Mouse (Mus musculus) right cerebral cortex, adult 2 months (tissue): ENCODE measurements at regions not wholly inside any gene's neighbourhood (a gene's known extent, or its start where the extent isn't known, plus 50 kb on each side); places are given as distances from the start of the nearest gene placed in this dataset.

Experiments
- DNase-seq, 2 experiments: peaks; one replicate each; pipeline ENCODE4 v3.0.0; 2021 to 2022; ENCODE audit warnings: low spot score in 2 of 2

DNA sequence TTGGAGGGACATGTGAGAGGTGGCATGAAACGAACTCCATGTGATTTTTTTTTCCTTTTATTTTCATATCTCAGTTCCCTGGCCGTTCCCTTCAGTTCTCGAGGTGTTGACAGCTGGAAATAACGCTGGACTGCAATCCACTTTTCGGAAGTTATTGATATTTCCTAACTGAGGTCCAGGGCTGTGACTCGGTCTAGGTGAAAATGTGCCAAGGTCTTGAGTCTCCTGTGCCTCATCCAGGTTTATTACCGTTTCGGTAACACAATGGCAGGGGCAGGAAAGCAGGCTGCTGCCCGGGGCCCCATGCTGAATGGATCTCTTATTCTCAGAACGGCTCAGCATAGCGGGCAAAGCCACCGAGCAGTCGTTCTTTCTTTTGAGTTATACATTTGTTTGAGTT is 844.7 kb upstream of the Car8 start:
- no peak for DNase-seq

DNA sequence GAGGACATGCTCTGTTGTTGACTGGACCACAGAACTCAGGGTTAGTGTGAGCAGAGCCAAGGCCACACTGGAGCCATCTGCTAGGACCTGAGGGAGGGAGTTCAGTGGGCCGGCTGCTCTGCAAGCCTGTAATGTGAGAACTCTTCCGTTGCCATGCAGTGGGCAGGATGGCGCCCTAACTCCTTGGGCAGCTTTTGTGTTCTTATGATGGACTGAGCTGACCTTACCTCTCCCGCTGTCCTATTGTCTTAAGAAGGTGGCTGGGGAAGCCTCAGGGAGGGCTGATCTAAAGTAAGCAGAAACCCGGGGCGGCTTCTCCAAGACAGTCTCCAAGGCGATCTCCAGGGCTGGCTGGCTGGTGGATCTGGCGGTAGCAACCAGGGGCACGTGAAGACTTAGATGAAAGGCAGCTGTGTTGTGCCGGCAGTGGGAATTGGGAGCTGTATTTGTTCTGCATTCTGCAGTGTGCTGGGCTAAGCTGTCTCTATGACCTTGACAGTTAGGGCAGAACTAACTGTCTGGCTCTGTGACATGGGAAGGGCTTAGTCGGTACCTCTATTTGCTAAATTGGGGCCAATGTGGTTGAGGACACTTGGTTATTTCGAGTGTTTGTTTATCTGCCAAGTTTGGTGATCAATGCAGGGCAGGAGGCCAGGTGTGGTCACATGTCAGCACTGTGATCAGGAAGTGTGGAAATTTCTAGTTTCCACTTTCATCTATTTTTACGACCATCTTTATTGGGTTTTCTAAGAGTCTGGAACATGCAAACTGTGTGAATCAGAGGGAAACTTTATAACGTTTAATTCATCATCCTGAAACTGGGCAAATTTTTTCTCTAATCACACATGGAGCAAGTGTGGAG is 843.1 kb upstream of the Car8 start:
- peak in 1 of 2 experiments; percentile 26 for DNase-seq

DNA sequence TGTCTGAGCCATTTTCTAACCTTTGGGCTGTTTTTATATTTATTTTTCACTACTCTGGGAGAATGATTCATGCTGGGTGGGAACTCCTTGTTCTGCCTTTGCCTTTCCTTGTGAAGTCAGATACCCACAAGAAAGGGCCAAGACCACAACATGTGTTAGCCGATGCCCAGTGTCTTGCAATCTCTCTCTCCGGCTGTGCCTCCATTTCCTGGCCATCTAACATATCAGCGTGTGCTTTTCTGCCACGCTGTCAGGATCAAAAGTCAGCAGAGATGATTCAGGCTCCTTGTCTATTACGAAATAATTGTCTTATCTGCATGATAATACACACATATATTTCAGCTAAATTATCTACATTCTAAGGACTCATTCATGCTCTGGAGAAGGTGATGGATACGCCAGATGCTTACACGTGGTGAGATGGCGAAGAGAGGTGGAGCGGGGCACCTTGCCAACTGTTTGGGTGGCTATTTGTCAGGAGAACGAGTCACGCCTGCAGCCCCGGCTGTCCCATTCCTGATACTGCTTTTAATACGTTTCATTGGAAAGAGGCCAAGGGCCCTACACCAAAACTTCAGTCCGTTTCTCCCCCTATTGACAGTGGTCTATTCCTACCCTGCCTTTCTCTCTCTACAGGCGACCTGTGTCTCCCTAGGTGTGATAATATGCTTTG is 842.1 kb upstream of the Car8 start:
- DNase-seq: no peak

DNA sequence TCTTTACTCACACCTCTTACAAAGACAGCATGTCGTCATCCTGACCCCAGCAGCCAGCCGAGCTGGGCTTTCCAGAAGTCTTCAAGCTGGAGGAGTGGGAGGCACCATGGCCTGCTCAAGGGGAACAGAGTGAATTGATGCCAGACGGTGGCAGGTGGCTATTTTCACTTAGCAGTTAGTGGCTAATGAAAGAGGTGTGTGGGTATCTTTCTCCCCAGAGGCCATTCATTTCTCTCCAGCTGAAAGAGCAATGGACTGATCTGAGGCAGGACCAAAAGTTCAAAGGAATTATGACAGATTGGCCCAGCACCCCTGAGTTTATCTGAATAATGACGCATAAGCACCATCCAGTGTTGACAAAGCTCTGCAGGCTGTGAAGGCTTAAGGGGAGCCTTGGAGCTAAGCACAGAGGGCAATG is 841.0 kb upstream of the Car8 start:
- DNase-seq: no peak

DNA sequence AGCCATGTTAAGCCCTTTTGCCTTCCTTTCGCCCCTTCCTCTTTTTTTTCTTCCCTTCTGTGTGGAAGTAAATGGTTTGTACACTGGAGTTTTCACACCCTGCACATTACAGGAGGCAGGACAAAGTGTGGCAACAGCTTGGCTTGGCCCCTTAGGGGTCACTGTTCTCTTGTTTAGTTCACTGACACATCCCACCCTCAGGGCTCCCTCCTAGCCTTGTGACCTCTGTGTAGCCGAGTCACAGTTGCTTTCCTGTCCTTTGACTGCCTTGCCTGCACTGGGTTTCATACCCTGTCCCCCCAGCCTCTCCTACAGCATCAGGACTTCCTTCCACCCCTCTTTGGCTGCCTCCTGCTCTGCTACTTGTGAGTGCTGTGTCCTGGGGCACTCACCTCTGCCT is 835.6 kb upstream of the Car8 start:
- no peak for DNase-seq

DNA sequence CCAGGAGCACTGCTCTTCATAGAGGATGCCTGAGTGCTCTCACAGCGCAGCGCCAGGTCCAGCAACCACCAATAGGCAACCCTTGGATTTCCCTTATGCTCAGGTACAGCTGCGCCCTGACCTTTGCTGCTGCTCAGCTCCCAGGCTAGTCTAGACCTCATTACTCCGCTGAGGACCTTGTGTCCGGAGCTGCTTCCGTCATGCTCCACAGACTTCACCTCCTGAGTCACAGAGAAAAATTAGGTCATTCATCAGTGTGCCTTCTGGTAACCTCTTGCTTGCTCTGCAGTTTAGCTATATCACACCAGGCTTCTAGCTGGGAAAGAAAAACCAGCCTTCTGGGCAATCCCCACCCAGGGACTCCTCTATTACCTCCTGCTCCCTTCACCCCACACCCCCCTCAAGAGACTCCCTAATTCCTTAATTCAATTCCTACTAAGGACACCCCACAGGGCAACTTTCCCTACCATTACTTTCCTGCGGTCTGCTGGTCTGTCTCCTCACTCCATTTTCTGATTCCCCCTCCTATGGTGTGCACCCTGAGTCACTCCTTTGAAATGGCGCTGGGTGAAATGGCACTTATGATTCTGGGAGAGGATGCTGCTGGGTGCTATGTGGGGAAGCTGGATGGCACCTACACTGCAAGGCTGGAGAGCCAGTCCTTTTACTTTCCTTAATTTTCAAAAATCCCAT is 835.0 kb upstream of the Car8 start:
- no peak for DNase-seq

DNA sequence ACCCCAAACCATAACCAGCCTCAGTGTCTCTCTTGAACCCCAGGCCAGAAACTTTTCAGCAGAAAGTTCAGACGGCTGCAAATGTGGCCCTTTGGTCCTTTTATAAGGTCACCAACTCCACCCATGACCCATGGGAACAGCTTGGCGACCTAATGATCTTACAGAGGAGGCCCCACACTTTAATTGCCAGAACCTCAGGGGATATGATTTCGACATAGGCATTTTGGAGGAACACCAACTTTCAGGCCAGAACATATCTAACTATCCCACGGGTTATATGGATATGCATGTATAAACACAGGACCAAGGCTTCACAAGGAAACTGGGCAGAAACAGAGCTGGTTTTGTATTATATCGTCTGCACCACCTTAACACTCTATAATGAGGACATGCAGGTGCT is 833.5 kb upstream of the Car8 start:
- DNase-seq: no peak

DNA sequence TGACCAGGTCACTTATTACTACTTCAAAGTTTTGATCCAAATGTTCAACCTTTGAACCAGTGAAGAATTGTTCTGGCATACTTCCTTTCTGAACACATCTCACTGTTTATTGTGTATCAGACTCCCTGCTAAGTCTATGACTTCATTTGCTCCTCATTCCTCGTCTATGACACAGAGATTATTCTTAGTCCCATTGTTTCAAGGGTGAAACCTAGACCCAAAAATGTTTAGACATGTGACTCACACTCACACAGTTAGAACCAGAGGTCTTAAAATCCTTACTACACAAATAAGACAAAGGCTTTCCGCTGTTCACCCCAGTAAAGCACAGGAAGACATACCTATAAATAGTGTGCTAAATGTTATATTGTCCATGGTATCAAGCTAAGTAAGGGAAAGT is 829.0 kb upstream of the Car8 start:
- no peak for DNase-seq

DNA sequence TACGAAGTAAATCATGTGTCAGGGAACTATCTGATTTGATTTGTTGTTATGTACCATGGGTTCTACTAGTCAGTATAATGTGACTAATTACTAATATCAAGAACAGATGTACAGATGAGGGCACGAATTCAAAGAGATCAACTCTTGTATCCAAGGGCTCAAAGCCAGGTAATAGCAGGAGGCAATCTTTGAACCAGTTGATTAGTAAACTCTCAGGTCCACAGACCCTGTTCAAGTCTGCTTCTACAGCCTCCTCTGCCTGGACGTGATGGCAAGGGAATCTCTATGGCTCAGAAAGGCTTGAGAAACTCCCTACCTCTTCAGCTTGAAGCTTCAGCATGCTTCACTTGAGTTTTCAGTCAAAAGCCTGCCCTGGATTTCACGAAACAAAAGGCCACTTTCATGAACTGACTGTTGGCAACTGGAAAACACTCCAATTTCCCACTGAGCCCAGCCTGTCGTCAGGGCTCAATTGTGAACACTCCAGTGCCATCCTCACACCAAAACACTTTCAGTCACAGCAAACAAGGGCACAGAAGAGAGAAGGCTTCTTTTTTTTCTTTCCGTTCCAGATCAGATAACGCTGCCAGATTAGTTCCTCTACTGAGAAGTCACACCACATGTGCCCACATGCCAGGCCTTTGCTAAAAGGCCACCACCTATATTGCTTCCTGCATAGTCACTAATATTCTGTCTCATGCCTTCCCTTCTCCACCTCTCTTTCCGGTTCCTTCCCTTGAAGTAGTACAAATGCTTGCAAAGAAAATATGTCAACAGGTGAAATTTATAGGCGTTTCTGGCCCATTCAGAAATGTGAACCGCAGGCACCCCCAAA is 827.4 kb upstream of the Car8 start:
- no peak for DNase-seq

DNA sequence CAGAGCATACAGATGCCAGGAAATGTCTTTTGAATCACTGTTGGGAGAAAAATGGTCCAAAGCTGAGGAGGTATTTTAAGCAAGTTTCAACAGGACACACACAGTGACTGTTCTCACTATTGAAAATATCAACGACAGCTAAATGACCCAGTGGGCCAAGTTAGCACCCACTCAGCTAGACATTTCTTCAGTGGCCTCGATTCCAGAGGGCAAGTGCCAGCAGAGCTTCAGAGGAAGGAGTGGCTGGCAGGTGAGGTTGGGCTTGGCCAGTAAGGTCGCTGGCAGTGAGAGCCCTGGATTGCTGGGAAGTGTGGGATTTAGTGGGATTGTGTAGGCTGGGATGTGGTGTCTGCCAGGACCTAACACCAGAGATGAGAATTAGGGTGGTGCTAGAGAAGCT is 823.1 kb upstream of the Car8 start:
- DNase-seq: no peak

DNA sequence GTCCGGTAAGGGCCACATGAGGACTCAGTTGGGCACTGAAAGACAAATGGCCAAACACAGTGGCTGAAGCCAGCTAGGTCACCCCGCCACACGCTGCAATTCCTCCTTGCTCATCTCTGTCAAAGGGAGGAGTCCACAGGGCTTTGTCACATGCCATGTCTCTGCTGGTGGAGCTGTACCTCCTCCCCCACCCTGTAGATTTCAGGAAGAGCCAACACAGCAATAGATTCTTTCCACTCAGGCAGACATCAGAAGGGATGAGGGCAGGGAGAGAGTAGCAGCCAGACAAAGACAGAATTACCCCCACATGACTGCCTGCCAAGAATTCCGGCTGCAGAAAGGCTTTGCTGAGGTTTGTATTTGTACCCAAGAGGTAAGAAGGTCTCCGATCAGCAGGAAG is 821.4 kb upstream of the Car8 start:
- no peak for DNase-seq

DNA sequence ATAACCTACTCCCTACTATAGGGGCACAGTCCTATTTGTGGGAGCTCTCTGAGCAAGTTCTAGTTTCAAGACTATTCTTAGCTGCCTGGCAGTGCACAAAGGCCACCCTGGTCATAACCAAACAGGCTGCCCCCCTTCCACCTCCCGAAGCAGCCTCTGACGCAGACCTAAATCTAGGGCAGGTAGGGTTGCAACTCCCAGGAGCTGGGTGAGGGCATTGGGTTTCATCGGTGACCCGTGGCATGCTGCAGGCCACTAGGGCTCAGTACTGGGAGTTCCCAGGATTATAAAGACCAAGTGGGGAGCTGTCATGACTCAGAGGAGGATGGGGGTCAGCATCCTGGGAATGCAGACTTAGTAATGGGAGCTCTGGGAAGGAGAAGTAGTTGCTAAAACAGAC is 818.8 kb upstream of the Car8 start:
- no peak for DNase-seq

DNA sequence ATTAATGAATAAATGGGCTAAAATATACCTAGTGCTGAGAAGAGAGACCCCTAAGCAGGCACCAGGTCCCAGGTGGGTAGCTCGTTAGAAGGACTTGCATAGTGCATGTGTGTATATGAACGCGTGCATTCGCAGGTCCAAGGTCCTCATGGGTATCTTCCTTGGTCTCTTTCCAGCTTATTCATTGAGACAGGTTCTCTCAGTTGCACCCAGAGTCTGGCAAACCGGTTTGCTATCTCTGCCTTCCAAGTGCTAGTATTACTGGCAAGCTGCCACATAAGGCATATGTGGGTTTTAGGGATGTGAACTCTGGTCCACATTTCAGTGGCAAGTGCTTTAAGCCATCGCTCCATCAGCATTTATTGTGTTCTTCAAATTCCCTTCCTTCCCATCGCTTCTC is 818.3 kb upstream of the Car8 start:
- no peak for DNase-seq

DNA sequence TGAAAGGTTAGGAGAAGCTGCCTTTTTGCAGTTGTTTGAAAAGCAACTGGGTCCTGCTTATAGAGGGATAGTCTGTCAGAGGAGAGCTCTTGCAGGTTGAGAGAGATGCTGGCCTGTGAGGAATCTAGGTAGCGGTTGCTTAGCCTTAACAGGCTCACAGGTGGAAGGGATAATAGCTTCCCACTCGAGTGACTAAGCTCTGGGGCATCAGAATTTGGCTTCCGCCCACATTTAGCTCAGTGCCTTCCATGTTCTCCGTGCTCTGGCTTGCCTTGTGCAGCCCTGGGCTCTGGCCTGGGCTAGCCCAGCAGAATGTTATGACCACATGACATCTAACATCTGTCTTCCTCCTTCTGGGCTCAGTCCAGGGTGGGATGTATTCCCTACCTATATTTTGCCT is 817.0 kb upstream of the Car8 start:
- DNase-seq: no peak

DNA sequence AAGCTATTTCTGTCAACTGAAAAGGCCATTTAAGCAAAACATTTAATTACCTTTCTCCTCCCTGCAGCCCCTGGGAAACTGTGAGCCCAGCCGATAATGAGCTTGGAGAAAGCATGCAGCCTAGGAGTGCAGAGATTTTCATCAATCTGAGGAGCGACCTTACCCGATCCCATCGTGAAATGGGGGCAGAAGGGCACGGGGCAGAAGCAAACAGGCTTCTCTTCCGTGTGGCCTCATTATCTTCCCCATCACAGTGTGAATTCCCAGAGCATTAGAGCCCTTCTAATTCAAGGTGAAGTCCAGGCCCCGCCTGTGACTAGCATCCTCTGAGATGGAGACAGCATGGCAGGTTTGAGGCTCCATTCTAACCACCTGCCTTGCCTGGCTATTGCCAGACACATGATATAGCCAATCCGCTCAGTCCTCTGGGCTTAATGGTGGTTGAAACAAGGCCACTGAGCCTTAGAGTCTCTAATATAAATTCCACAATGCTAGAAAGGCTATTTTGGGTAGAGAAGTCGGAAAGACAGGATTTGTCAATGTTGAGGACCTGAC is 816.5 kb upstream of the Car8 start:
- DNase-seq: no peak

DNA sequence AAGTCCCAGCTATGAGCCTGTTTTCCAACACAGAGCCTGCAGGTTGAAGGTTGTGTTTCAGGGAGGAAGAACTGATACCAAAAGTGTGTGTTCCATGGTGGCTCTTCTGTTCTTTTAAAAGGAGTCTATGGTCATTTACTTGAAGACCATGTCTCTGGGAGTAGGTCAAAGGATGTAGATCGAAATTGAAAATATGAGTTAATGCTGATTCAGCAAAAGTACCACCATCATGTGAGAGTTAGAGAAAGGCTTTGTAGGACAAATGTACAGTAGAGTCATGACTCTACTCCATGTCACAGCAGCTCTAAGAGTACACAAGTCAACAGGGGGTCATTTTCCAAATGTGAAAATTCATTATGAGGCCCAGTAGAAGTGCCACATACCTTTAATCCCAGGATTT is 810.0 kb upstream of the Car8 start:
- DNase-seq: no peak

DNA sequence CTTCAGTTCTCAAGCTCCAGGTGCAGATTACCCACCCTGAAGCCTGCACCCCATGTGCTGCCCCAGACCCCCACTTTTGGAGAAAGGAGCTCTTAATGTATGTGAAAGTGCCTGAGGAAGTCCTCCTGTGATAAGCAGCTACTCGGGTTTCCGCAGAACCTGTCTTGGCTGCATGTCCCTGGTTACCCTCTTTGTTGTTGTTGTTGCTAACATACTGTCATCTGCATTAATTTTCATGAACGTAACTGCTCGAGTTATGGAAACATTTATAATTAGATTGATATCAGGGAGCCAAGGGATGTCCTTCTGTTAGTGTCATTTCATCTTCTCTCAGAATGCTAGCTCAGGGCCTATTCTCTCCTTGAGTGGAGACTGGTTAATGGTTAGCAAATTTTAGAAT is 808.3 kb upstream of the Car8 start:
- DNase-seq: no peak

DNA sequence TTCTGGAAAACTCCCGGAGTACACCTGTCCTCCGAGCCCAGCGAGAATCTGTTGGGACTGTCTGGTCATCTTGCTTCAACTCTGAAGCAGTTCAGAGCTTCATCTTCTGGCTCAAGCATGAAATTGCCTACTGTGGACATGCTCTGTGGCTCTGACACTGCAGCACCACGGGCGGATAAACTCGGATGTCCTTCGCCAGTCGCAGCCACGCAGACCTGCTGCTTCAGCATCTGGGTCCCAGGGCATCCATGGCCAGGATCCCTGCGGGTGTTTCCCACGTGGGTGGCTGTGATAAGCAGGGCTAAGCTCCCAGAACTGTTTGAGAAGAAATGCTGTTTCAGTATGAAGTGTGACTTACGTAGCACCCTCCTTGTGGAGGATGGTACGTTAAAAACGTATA is 807.6 kb upstream of the Car8 start:
- no peak for DNase-seq

DNA sequence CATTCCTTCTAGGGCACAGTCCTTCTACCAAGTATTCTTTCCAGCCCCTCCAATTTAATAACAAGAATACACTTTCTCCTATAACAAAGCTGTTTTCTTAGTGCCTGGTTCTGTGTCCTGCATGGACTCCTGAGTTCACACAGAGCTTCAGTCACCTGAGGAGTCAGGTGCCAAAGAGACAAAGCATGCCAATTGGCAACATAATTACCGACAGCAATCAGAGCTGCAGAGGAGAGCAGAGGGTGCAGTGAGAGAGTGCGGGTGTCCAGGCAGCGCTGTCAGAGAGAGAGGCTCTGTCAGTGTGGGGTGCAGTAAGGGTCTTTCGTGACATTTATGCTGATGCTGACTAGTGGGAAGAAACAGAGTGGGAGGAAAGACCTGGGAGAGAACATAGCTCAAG is 807.2 kb upstream of the Car8 start:
- no peak for DNase-seq

DNA sequence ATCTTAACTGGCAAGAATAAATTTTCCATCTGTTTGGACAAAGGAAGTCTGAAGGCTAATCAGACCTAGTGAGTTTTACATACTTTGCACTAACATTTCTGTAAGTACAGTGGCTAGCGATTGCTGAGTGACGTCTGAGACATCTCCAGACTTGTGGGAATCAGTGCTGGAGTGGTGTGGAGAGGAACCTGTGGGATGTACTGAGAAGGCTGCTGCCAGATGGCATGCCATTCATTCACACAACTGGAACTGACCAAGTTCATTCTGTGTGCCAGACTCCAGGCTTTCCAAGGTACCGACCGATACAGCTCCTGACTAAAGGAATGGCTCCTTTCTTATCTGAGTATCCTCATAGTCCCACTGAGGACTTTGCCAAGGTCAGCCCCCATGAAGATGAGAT is 797.2 kb upstream of the Car8 start:
- no peak for DNase-seq

DNA sequence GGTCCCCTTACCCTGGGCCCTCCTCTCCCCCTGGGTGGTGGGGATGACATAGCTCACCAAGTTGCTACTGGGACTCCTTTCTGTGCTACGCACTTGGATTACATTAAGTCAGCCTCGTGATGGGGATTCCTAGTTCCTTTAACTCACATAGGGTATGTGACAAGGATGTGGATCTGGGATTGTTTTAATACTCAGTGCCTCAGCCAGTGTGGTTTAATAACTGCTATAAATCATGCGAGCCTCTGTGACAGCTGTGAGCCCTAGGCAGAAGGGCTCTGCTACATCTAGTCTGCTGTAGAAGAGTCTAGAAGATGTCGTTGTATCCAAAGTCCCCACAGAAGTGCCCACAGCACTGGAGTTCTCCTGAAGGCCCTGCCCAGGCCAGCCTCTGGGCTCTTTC is 796.5 kb upstream of the Car8 start:
- DNase-seq: no peak

DNA sequence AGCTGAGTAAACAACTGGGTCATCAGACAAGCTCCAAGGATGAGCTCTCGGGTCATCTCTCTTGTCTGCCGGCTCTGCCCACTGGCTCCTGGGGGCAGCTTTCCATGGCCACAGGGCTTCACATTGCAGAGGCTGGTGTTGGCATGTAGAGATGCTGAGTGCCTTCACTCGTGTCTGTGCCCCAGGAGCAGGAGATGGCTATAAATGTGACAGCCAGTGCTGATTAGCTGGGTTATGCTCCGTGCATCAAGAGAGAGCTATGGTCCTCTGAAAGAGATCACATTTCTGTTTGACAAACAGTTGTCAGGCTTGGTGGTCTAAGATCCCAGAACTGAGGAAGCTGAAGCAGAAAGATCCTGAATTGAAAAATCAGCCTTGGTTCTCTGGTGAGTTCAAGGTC is 795.4 kb upstream of the Car8 start:
- no peak for DNase-seq
